Mouse (Mus musculus): ENCODE results near the gene Nck1.

Nck1 gene

DNA sequence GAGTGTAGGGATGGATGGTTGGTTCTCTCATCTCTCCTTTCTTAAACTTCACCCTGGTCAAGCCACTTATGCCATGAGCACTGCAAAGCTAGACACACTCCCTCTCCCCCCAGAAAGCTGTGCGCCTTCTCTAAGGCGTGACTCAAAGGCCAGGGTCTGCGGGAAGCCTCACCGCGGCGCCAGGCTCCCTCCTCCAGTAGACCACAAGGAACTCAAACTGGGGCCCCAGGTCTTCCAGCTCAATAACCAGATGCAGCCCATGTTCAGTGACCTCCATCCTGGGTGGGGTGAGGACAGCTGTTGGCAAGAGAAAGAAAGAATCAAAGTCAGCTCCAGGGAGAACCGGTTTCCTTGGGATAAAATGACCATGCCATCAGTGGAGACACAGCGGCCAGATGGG is 77.8 kb downstream of the Nck1 start:
- no peak for DNase-seq

DNA sequence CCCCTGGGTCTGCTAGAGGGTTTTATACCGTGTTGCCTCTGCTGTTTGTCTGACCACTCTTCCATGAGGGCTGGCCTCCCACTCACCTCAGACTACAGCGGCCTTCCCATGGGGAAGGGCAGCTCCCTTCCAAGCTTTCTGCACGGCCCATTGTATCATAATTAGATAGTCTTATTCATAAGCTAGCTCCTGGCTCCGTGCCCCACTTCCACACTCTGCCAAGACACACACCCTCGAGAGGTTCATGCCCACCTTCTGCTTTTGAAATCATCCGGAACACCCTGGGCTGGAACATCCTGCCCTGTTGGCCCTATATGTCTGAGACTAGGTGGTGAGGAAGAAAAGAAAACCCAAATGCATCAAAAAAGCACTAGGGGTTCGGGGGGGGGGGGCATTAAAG is 78.3 kb downstream of the Nck1 start:
- DNase-seq: no peak

DNA sequence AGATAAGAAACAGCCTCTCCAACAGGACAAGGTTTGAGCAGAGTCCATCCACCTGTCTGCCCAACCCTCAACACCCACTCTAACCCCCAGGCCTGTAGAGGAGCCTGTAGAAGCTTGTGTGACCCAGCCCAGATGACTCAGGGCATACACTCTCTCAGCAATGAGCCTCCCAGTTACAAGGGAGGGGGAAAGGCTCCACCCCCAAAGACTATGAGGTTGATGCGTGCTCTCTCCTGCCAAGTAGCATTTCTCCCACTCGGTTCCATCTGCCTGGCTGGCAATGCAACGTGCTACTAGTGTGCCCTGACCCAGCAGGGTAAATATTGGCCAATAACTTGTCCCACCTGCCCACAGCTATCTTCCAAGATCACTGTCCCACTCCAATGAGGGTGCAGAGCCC is 79.2 kb downstream of the Nck1 start:
- no peak for DNase-seq

DNA sequence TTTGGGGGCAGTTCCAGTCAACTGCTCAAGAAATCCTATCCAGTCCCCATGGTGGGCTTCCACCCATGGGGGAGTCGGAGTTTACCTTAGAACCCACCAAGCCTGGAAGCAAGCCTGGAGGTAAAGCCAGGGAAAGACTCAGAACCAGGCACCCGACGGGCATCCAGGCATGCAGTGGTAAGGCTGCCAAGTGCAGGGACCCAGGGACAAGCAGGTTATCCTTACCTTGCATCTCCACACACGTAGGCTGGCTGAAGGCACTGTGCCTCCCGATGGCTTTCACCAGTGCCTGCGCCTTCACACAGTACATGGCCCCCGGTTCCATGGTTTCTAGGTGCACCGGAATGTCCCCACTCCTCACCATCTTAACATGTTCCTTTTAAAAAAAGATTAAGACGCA is 79.9 kb downstream of the Nck1 start:
- no peak for DNase-seq

DNA sequence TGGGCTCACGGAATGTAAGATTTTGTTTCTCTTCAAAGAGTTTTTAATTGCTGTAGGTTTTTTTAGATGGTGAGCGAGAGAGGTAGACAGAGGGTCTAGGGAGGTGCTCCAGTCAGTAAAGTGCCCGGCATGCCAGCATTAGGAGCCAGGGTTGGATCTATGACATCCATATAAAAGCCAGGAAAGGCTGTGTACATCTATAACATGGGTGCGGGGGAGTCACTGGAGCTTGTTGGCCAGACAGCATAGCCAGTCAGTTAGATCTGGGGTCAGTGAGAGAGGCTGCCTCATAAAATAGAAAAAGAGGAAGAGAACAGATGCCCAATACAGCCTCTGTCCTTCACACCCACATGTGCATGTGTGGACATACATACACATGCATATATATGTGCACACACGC is 80.6 kb downstream of the Nck1 start:
- DNase-seq: no peak

DNA sequence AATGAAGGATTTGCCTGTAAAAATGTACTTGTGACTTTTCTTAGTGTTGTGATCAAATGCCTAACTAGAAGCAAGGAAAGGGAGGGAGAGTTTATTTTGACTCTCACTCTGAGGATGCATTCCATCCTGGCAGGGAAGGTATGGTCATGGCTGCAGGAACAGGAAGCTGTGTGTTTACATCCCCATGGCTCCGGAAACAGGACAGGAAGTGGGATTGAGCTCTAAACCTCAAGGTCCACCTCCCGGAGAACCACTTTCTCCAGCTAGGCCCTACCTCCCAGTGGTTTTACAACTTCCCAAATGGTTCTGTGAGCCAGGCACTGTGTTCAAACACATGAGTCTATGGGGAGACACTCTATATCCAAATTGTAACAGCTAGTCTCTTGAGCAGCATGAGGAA is 82.2 kb downstream of the Nck1 start:
- no peak for DNase-seq

DNA sequence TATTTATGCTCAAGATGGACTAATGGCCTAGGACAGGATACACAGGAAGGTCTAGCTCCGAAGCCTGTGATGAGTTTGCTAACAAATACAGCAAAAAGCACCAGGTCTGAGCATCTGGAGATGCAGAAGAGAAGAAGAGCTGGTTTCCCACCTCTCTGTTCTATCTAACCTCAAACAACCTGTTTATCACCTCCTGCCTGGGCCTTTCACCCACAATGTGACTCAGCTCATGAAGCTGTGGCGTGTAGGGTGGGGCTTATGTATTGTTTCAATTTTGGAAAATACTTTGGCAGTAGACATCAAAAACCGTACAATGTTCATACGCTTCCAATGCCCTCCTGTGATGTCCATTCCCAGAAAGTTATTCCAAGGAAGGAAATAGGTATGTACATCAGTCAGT is 83.8 kb downstream of the Nck1 start:
- no peak for DNase-seq

DNA sequence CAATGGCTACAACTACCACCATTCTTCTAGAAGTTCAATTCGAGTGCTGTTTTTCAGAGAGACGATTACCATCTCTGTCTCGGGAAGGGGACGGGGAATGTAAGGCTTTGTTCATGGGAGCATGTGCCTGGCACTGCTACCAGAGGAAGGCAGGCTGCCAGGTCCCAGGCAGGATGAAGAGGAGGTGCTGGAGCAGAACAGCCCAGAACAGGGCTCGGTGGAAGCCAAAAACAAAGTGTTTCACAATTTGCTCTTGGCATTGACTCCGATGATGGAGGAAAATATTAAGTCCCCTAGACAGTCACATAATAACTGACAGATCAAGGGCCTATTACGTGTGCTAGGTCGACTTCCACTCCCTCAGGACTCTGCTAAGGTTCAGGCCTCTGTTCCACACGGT is 84.3 kb downstream of the Nck1 start:
- DNase-seq: no peak

DNA sequence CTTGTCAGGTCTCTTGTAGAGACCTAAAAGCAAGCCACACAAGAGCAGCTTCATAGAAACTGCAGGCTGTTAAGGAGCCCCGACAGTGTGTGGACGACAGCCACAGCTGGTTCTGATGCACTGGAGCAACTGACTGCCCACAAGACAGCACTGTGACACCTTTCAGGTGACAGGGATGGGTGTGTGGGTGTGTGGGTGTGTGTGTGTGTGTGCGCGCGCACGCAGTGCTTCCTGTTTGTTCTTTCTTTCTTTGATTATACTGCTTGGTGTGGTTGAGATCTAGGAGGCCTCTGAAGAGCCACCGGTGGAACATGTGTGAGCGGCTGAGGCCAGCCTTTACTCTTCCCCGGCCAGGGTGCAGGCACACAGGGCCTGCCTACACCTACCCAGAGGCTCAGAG is 85.7 kb downstream of the Nck1 start:
- DNase-seq: no peak

DNA sequence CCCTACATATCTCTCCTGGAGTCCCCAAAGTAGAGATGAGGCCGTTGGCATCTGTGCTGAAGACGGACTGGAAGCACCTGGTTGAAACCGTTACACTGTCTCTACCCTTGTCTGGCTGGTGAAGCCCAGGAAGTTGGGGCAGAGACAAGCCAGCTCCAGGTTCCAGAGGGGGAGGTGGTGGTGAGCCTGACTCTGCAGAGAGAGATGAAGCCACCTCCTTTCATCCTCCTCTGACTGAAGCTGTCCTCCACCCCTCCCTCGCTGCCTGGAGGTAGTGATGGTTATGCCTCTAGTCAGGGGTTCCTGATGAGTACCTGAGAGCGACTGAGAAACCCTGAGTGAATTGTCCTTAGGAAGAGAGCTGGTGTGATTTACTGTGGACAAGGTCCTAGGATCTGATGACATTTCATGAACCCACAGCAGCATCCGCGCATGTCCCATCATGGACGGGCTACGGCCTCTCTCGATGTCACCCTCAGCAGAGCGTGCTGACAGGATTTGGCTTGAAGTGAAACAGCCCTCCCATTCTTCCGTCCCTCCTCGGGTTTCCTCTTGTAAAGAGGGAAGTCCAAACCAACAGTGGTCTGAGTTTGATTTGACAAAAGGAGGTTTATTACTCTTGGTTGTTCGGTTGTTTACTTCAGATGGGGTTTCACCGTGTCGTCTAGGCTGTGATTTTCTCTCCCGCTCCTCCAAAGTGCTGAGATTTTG is 87.8 kb downstream of the Nck1 start:
- no peak for DNase-seq

DNA sequence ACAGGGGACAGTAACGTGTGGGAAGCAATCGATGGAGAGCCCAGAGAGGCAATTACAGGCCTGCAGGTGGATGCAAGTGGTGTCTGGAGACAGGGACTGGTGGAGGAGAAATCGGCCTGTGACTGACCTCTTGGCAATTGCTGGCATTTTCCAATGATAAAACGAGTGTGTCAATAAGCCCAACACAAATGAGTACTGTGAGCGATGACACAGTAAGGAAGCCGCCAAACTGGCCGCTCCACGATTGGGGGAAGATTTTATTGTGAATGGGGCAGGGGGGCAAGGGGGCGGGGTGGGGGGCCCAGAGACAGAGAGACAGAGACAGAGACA is 91.3 kb downstream of the Nck1 start:
- DNase-seq: no peak

DNA sequence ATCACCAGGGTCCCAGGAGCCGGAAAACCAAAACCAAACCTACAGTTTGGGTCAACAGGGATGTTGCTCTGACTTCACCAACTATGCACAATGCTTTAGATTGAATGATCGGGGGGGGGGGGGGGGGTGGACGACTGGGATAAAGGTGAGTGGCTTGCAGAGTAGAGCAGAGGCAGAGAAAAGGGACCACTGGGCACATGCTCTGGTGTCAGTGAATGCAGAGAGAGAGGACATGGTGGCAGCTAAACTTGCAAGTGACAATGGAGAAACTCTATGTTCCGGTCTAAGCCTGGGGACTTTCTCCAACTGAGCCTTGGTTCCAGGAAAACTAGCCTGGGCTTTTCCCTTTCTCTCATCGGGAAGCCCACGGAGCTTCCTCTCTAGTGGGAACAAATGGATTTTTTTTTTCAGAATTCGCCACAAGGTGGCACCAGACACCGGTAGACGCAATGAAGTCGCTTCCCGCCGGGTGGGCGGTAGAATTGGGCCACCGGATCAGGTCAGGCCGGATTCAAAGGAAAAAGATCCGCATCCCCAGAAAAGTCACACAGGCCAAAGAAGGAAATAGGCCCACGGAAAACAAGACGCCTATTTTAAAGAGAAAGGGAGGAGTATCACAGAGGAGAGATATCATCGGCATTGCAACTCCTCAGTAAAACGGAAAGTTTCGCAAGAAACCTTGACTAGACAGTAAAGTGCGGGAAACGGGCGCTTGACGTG is 91.8 kb downstream of the Nck1 start:
- DNase-seq: peak; percentile 92

DNA sequence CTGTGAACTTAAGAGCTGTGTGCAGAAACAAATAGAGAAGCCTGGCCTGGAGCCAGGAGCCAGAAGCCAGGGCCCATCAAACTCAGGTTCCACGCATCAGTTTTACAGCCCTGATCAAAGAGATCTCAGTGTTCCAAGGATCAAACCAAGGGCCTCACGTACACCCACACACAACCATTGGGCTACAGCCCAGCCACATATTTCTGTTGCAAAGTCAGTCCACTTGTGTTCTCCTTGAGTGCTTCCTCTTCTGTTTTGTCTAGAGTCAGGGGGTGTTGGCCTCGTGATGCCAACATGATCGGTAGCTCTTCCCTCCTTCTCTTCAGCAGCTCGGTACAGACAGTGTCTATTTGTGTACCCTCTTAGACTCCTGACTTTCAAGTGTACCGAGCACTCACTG is 93.5 kb downstream of the Nck1 start:
- DNase-seq: no peak

DNA sequence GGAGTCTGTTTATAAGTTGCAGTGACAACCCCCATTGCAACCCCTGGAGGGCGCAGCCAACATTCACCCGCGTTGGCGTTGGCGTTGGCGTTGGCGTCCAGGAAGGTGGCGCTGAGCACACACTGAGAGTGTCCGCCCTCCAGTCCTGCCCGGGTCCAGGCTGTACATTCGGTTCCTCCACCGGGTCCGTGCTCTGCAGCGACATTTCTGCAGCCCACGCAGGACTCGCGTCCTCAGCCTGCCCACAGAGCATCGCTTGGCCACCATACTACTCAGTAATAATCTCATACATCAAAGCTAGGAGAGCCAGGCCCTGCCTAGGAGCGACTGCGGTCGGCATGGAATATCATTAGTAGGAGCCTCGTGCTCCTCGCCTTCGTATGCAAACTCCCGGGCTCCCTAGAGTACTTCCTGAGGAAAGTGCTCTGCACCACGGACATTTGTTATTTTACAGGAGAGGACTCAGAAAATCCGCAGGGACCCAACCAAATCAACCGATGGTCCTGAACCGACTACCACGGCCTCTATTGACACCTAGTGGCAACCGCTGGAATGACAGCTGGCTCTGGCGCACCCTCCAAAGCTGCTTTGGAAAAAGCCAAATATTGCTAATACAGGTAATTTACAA is 99.8 kb downstream of the Nck1 start:
- DNase-seq: peak; percentile 89
